8 mouse cellular contexts compared by ENCODE assay signal in the genomic region with DNA sequence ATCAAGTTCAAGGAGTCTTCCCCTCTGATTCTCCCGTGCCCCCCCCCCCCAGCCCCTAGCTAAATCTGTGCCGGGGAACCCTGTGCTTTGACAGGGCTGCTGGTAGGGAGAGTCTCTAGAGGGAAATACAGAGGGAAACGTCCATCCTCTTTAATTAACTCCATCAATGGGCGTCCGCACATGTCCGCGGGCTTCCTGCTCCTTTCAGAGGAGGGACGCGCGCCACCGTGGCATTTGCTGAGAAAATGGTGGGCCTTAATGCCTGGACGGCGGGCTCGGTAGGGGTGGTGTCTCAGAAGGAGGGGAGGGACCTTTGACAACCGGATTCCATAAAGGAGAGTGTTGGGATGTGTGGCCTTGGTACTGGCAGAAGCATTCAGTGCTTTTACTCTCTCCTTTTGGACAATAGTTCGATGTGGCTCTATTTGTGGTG. TPM values are rescaled to one million over a fixed set of nuclear protein-coding genes. Genes with fewer than 3 reads are reported as not detected.
A peak's percentile ranks its signal among the peaks of the same experiment; 100 is the strongest.
DNase-seq lines count a peak whose midpoint lies in the region; ATAC-seq and TF ChIP-seq lines count a peak whose summit lies in the region.

No protein-coding gene starts in this region.

- no peak for TF ChIP-seq CTCF in ES-Bruce4 (IDR thresholded peaks at IDR 0.05; ENCODE audit: low read depth, low read length)

- H3K9ac ChIP-seq in ES-Bruce4 (ENCODE audit: low read depth, poor library complexity, severe bottlenecking), result peak overlapping the region; percentile 73
- H3K9ac ChIP-seq in heart, embryonic 16.5 days (ENCODE audit: low read length), result peak overlapping the region; percentile 78
- H3K9ac ChIP-seq in stomach, embryonic 14.5 days (replicated peaks; ENCODE audit: low read depth, low read length), result peak overlapping the region; percentile 60

- no peak for TF ChIP-seq POLR2A in ES-Bruce4 (IDR thresholded peaks at IDR 0.05; ENCODE audit: insufficient read depth, low read length)

- H3K27me3 ChIP-seq in ES-Bruce4 (ENCODE audit: control insufficient read depth, insufficient read depth, low read length, poor library complexity, severe bottlenecking), result no peaks in the 10 kb centered on the region
- no peaks in the 10 kb centered on the region for H3K27me3 ChIP-seq in heart, embryonic 16.5 days (ENCODE audit: control insufficient read depth, insufficient read depth, low read length)
- no peaks in the 10 kb centered on the region for H3K27me3 ChIP-seq in stomach, embryonic 14.5 days (ENCODE audit: control insufficient read depth, insufficient read depth, low read length)

- H3K9me3 ChIP-seq in ES-Bruce4 (replicated peaks; ENCODE audit: control insufficient read depth, insufficient read depth, low read length, poor library complexity, severe bottlenecking), result no peaks in the 10 kb centered on the region
- no peaks in the 10 kb centered on the region for H3K9me3 ChIP-seq in heart, embryonic 16.5 days (replicated peaks; ENCODE audit: control insufficient read depth, low read length)
- H3K9me3 ChIP-seq in stomach, embryonic 14.5 days (ENCODE audit: control insufficient read depth, low read depth, low read length), result no peaks in the 10 kb centered on the region

- H3K36me3 ChIP-seq in ES-Bruce4 (ENCODE audit: control insufficient read depth, insufficient read depth, low read length, poor library complexity, severe bottlenecking), result peaks cover 2% of the 10 kb centered on the region; the same call in 1 of the 2 replicates
- H3K36me3 ChIP-seq in heart, embryonic 16.5 days (ENCODE audit: control insufficient read depth, insufficient read depth), result peaks cover 4% of the 10 kb centered on the region; the same call in 1 of the 2 replicates
- H3K36me3 ChIP-seq in stomach, embryonic 14.5 days (ENCODE audit: control insufficient read depth, insufficient read depth, low read length), result peaks cover 13% of the 10 kb centered on the region

- TF ChIP-seq EP300 in ES-Bruce4 (IDR thresholded peaks at IDR 0.05; ENCODE audit: insufficient read depth, low read depth, low read length), result no peak

- WGBS in heart, embryonic 16.5 days, result 14% methylated on average over 15 of the region's 16 CpGs
- 19% methylated on average over 15 of the region's 16 CpGs for WGBS in stomach, embryonic 14.5 days

- H3K4me2 ChIP-seq in heart, embryonic 16.5 days (ENCODE audit: low read depth, low read length), result peak overlapping the region; percentile 61
- peak overlapping the region; percentile 40 for H3K4me2 ChIP-seq in stomach, embryonic 14.5 days (replicated peaks; ENCODE audit: low read depth, low read length)

- ATAC-seq in heart, embryonic 16.5 days (replicated peaks; ENCODE audit: extremely low read depth, insufficient read depth, low FRiP score), result peak; percentile 59
- peak; percentile 38; the same call in 1 of the 2 replicates for ATAC-seq in stomach, embryonic 14.5 days (ENCODE audit: insufficient number of reproducible peaks, insufficient read depth, low FRiP score, low read depth)

- H3K4me3 ChIP-seq in ES-Bruce4 (ENCODE audit: low read depth, low read length), result peak overlapping the region; percentile 67
- H3K4me3 ChIP-seq in heart, embryonic 16.5 days (ENCODE audit: low read length), result peak overlapping the region; percentile 64
- peak overlapping the region; percentile 47 for H3K4me3 ChIP-seq in stomach, embryonic 14.5 days (ENCODE audit: low read depth, low read length)

- DNase-seq in gastrocnemius, postnatal 10 days, result peak; percentile 36
- DNase-seq in gastrocnemius, postnatal 25 days, result no peak
- peak; percentile 63 to 68 for DNase-seq in cerebellum, postnatal 14 days
- DNase-seq in layer of hippocampus, postnatal 25 days (ENCODE audit: extremely low spot score in 1 of 2, low spot score in 1 of 2), result peak; percentile 11 to 27
- DNase-seq in lung, postnatal 4 days, result peak; percentile 59 to 60

- H3K4me1 ChIP-seq in ES-Bruce4 (ENCODE audit: control insufficient read depth, insufficient read depth, low read length), result no peaks in the 10 kb centered on the region
- peaks cover 2% of the 10 kb centered on the region; the same call in 1 of the 2 replicates for H3K4me1 ChIP-seq in heart, embryonic 16.5 days (ENCODE audit: control insufficient read depth, insufficient read depth, low read length)
- H3K4me1 ChIP-seq in stomach, embryonic 14.5 days (ENCODE audit: control insufficient read depth, insufficient read depth, low read length), result no peaks in the 10 kb centered on the region

- no peak overlapping the region for H3K27ac ChIP-seq in ES-Bruce4 (ENCODE audit: insufficient read depth, low read length)
- H3K27ac ChIP-seq in heart, embryonic 16.5 days (ENCODE audit: low read length), result peak overlapping the region; percentile 91
- peak overlapping the region; percentile 82 for H3K27ac ChIP-seq in stomach, embryonic 14.5 days (ENCODE audit: low read length)

RNA-seq across cellular contexts. Expression of gene Armcx4, which starts 0.4 kb away (rescaled TPM):
- 10 to 100 TPM; 25.4 to 29.8 TPM for total RNA-seq in gastrocnemius, postnatal 10 days (2021)
- 10 to 100 TPM; 14.4 to 17.8 TPM for total RNA-seq in gastrocnemius, postnatal 25 days (2021)
- polyA plus RNA-seq in ES-Bruce4 (2011; ENCODE audit: insufficient read depth, insufficient read length, low read depth, missing spikeins), result 9.8 and 11.1 TPM in 2 replicates
- 3.1 and 3.8 TPM in 2 replicates for polyA plus RNA-seq in heart, embryonic 16.5 days (2015; fragmentation: Nextera tagmentation; extraction: Ambion mirVana)
- total RNA-seq in layer of hippocampus, postnatal 25 days (2021), result 10 to 100 TPM; 33.4 to 38.1 TPM
- polyA plus RNA-seq in stomach, embryonic 14.5 days (2014; fragmentation: Nextera tagmentation; extraction: Ambion mirVana), result 5.8 and 6.1 TPM in 2 replicates

RNA-seq across cellular contexts. Expression of gene Armcx1, which starts 31.0 kb away (rescaled TPM):
- 10 to 100 TPM in 1 of 2 experiments, 1 to 10 TPM in 1; 9.4 to 12.7 TPM for total RNA-seq in gastrocnemius, postnatal 10 days (2021)
- 1 to 10 TPM; 2.8 to 3.6 TPM for total RNA-seq in gastrocnemius, postnatal 25 days (2021)
- 29.5 and 37.7 TPM in 2 replicates for polyA plus RNA-seq in ES-Bruce4 (2011; ENCODE audit: insufficient read depth, insufficient read length, low read depth, missing spikeins)
- 41.8 and 43.7 TPM in 2 replicates for polyA plus RNA-seq in heart, embryonic 16.5 days (2015; fragmentation: Nextera tagmentation; extraction: Ambion mirVana)
- total RNA-seq in layer of hippocampus, postnatal 25 days (2021), result 10 to 100 TPM; 50.8 to 59.2 TPM
- 52.0 and 52.1 TPM in 2 replicates for polyA plus RNA-seq in stomach, embryonic 14.5 days (2014; fragmentation: Nextera tagmentation; extraction: Ambion mirVana)
